Mouse (Mus musculus) kidney, adult 2 months (tissue): ENCODE data around the gene Hist1h4n.
"Not testable (repeated sequence)": the region's sequence is repeated elsewhere in the genome, so short reads cannot be mapped to it uniquely, and the experiment has no call there.

Experiments
- CTCF ChIP-seq: fragments of 200-500 bp; conservative IDR thresholded peaks from 2 replicates; pipeline ENCODE4 v1.5.1; 2011; ENCODE audit warnings: low read depth, mild to moderate bottlenecking, control low read depth, low read length, moderate library complexity, mixed read lengths; ENCODE audit not compliant: insufficient read depth, insufficient read length
- POLR2A ChIP-seq: fragments of 200-500 bp; IDR thresholded peaks from one replicate; pipeline ENCODE4 v1.6.1; 2011; ENCODE audit warnings: low read depth, low read length, control low read depth

GRCm38 (mm10) chr13:21840508-21840907, 8.5 kb upstream of the Hist1h4n start:
- not testable (repeated sequence) for TF ChIP-seq POLR2A, CTCF
